Mouse (Mus musculus) natural killer cell, adult 2 months (primary cell): ENCODE data around the gene Cmtr1.

Experiments
- DNase-seq, 2 experiments: peaks; one replicate each; pipeline ENCODE4 v3.0.0; 2022; ENCODE audit warnings: low spot score in 2 of 2

Cmtr1 gene

DNA sequence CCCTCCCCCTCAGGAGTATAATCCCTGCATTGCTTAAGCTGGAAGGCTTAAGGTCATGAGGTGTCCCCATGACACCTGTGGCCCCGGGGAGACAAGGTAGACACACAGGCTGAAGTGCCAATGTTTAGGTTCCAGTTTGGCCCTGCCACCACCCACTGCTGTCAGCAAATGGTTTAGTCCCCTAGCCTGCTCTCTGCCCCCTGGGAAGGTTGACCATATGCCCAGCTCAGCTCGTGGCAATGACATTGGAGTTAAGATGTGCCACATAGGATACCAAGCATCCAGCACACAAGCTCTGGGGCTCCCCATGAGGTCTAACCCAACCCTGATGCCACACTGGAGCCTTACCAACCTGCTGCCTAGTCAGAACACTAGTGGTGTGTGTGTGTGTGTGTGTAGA is 72.1 kb downstream of the Cmtr1 start:
- DNase-seq, result no peak

DNA sequence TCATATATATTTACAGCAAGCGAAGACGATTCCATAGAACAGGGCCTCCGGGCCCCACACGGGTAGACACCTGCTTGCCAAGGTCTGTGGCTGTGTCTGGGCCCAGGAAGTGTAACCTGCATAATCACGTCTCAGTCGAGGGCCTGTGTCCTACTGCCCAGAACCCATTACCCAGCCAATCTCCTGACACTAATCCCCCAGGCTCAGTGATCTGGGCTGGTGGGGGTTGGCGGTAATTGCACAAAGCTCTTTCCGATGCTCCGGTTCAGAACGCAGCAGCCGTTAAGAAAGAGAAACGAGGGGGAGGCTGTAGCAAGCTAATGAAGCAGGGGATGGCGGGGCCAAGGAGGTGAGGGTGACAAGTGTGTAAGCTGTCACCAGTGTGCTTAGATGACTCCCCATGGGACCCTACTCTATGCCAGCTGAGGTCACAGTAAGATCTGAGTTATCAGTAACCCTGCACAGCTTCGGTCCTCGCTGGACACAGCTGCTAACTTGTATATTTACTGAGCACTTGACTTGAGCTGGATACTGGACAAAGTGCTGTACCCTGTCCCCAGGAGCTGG is 76.1 kb downstream of the Cmtr1 start:
- no peak for DNase-seq

DNA sequence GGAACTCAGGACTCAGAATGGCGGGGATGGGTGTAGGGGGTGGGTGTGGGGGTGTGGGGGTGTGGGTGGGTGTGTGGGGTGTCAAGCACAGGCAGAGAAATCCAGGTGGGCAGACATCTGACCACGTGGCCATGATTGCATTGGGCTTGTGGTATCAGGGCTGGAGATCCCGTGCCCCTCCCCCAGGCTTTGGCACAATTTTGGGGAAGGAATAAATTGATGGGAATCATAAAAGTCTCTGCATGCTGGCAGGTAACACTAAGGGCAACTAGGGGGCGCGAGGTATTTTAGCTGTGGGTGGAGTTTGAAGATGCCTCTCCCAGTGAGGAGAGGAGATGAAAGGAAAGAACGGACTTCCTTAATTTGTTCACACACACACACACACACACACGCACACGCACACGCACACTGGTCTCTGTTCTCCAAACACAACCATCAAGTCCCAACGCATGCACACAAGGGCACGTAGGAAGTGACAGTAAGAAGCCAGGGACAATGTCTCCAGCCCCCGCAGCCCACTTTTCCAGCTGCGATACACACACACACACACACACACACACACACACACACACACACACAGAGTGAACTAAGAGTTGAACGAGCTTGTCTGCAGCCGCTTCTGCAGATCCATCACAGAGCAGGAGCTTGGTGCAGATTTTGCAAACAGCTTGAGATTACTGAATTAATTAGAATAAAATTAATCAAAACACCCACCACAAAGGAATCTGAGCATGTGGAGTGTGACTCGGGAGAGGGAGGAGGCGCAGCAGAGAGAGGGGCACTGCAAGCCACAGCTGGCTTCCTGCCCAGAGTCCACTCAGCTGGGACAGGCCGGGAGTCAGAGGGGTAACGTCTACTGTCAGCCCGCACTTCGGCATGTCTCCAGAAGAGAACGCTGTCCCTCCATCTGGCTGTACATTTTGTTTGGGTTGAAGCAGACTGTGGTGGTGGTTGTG is 77.7 kb downstream of the Cmtr1 start:
- DNase-seq, result no peak

DNA sequence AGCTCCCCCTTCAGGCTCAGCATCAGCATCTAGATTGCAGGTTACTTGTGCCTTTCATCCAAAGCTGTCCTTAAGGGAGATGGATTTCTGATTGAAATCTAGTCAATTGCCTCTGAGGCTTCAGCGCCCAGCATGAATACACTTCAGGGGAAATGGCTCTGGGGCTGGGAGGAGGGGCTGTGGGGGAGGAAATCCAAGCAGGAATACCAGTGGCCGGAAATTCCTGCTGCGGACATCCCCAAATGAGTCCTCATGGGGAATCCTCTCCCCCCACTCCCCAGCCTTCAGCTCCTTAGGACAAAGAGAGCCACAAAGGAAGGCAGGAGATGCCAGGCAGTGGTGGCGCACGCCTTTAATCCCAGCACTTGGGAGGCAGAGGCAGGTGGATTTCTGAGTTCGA is 87.1 kb downstream of the Cmtr1 start:
- no peak for DNase-seq

DNA sequence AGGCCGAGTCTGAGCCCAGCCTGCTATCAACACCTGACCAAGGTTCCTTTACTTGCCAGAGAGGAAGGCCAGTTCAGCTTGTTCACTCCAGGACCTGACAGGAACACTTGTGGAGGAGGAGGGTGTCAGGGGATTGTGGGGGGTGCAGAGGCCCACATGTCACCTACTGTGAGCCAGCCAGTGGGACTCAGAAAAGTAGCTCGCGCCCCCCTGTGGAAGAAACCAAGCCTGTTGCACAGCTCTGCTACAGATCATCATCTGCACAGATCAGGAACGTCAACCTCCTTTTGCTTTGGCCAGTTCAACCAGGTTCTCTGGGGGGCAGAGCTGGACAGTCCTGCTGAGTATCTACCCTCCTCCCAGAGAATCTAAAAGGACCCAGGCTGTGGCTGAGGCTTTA is 94.1 kb downstream of the Cmtr1 start:
- no peak for DNase-seq
